Mouse (Mus musculus) embryo, embryonic 11 days (tissue): ENCODE data around the gene Rab9b.
A peak's percentile ranks its signal among the peaks of the same experiment; 100 is the strongest.

Experiments
- DNase-seq: peaks from one replicate; pipeline ENCODE4 v3.0.0-alpha.2; 2015

Rab9b gene

GRCm38 (mm10) chrX:136868061-136869040, at the start of gene Rab9b:
Rab9b (minus strand) TSS chrX:136868755.
- peak; percentile 66 for DNase-seq

- DNase-seq, result no peak
Observed at GRCm38 (mm10) chrX:136904369-136904768, 35.8 kb upstream of the Rab9b start.

GRCm38 (mm10) chrX:136895757-136896156, 27.2 kb upstream of the Rab9b start:
- DNase-seq, result peak; percentile 24

DNA sequence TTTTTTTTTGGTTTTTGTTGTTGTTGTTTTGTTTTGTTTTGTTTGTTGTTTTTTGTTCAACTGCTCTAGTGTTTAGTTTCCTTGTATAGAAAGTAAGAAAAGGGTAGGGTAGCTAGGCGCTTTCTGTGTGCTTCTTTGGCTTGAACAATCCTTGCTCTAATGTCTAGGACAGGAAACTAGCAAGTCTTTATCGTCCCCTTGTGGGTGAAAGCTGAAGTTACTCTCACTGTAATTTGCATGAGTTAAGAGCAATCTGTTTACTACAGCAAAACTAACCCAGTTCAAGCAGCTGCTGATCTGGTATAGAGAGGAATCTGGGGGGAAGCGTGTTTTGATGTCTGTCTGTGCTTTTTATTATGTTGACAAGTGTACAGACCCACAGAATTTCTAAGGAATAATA, 18.3 kb downstream of the Rab9b start:
- DNase-seq, result peak; percentile 10

DNA sequence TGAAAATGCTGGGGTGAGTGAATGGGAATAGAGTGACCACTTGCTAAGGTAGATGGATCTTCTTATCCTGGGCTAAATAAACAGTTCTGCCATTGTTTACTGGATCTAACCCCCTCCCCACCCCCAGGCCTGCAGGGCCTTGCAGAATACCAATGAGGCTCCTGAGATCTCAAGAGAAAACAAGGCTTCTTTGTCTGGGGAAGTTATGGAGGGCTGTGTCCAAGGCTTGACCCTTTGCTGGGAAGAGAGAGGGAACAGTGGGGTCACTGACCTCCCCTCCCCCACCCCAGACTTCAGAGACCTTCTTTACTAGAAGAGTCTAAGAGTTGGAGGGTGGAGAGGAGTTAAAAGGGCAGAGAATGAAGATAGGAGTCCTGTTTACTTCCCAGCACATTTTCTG, 39.9 kb downstream of the Rab9b start:
- peak; percentile 31 for DNase-seq

DNA sequence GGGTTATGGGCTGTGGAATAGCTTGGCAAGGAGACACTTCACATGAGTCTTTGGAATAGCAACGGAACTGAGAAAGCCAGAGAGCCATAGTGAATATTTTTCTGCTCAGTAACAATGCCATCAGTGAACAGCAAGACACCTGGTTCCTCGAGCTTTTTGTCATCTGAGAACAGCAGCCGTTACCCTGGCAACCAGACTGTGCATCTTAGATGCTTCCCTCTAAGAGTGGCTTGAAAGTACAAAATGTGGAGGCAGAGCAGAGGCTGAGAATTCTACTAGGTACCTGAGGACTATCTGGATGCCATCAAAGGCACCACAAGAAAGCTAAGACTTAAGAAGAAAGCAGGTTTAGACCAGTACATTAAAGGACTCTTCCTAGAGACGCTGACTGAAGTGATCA, 43.5 kb downstream of the Rab9b start:
- DNase-seq, result no peak

DNA sequence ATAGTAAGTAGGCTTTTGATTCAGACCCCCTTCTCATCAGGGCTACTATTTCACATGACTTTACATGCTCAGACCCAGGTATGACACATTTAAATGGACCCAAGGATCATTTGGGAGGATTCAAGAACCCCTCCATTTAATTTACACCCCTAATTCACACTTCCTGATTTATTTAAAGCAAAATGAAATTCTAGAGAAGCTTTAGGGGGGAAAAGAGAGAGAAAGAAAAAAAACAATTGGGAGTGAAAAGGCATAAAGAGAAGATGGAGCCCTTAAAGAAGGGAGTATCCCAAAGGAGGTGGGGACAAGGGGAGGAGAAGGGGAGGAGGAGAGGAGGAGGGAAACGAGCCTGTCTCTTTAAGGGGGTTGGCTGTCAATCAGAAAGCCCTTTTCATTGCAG, 46.2 kb downstream of the Rab9b start, which contains the start of gene Plp1:
Gene Plp1, plus strand, starts transcription at position 301 of the 400 bp plus-strand sequence.
- no peak for DNase-seq

DNA sequence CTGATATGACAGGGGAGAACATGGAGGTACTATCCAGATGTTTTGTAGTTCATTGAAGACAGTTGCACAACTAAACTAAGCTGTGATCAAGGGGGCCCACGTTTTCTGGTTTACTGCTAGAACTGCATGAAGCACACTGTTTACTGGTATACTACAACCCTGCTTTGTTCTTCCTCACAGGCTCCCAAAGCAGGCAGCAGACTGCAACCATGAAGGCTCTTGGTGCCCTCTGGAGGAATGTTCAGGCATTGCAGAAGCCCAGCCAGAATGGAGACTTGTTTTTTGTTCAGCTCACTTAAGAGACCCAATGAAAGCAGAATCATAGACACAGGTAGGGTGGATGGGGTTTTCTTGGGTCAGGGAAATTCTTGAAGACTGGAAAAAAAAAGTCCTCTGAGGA, 48.3 kb downstream of the Rab9b start:
- DNase-seq, result peak; percentile 69

GRCm38 (mm10) chrX:136819752-136820151, 48.8 kb downstream of the Rab9b start:
- no peak for DNase-seq
